Mouse (Mus musculus): ENCODE results near the gene Dlg1.

Dlg1 gene

GRCm38 (mm10) chr16:31740271-31740670, 77.0 kb downstream of the Dlg1 start:
- no peak for DNase-seq

- no peak for DNase-seq
These were observed 77.5 kb downstream of the Dlg1 start for GRCm38 (mm10) chr16:31740704-31741103.

DNA sequence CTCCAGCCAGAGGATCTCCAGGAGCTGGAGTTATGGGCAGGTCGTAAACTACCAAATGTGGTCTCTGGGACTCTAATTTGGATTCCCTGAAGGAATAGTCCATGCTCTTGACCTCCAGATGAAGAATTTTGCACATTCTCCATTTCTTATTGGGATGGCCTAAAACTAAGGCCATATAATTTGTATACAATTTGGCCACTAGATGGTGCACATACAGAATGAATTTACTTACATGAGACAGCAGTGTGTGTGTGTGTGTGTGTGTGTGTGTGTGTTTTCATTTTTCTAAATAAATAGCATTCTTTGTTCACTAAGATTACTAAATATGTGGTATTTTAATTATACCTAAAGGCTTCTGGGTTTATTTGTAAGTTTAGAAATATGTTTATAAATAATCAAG, 87.3 kb downstream of the Dlg1 start:
- DNase-seq, result peak; percentile 41

- peak; percentile 38 for DNase-seq
These were observed 91.2 kb downstream of the Dlg1 start for GRCm38 (mm10) chr16:31754172-31755025.

GRCm38 (mm10) chr16:31755053-31755452, 91.8 kb downstream of the Dlg1 start:
- no peak for DNase-seq

DNA sequence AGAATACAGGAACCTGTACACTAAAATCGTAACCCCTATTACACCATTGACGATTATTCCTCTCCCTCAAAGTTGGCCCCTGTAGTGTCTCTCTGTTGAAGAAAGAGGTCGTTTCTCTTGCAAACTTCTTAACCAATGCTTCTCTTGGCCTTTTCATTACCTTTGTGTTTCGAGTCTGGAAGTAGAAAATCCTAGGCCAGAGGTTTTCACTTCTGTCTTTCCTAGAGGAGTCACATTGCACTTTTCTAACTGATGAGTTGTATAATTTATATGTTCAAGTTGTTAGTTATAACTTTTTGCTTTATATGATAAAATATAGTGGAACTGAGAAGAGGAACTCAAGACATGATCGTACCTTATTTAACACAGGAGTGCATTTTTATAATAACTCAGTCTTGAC, 93.2 kb downstream of the Dlg1 start:
- no peak for DNase-seq

DNA sequence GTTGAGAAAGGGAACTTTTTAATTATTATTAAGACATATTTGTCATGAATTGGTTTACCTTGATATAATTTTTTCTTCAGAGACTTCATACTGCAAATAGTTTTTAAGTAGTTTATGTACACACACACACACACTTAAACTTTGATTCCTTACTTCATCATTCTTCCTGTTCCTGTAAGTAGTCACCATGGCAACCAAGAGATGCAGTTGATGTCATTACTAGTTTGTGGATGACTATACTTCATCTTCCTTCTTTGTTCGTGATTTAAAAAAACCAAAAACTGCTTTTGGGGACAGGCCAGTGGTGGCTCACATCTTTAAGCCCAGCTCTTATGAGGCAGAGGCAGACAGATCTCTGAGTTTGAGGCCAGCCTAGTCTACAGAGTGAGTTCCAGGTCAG, 94.4 kb downstream of the Dlg1 start:
- DNase-seq, result no peak

- no peak for DNase-seq
These were observed 96.2 kb downstream of the Dlg1 start for GRCm38 (mm10) chr16:31759416-31759815.

DNA sequence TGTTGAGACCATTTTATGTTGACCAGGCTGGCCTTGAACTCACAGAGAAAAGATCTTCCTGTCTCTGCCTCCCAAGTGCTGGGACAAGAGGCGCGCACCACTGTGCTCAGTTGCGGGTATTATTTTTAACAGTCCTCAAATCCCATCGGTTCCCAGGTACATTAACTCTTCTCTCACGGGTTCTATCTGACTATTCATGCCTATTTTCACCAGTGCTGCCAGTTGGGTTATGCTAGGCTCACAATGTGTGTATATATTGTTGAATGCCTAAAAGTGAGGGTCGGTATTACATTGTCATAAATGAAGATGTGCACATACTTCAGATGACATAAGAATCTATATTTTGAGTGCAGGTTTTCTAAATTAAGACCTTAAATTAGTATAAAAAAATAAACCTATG, 103.1 kb downstream of the Dlg1 start:
- DNase-seq, result no peak

DNA sequence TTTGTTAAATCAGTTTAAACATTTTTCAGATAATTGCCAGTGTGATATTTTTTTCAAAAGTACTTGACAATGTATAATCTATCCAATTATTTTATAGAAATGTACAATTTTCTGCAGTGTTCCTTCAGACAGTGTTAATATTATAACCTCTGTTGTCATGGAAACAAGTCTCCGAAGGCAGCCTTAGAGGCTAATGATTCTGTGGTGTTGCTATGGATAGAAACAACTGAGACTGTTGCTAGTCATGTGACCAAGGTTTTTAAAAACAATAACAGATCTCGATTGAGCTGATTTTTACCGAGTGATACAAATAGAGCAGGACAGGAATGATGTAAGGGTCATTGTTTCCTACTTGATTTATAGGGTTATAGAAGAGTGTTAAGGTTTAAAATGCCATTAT, 103.5 kb downstream of the Dlg1 start:
- DNase-seq, result no peak

DNA sequence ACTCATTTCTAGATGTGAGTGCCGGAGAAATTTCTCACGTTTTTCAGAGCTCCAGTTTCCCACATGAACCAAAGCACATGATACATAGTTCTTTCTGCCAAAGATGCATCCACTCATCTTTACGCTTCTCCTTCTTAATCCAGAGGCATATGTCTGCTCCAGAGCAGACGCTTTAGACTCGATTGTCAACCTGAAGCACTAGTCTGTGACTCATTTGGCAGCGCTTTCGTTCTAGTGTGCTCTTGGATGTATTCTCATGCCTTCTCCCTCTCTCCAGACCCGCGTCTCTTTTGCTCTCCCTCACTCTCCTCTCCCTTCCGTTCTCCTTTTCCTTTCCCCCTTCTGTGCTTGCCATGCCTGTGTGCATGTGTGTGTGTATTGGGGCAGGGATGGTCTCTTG, 112.7 kb downstream of the Dlg1 start:
- no peak for DNase-seq

GRCm38 (mm10) chr16:31781015-31781414, 117.8 kb downstream of the Dlg1 start:
- DNase-seq, result no peak

DNA sequence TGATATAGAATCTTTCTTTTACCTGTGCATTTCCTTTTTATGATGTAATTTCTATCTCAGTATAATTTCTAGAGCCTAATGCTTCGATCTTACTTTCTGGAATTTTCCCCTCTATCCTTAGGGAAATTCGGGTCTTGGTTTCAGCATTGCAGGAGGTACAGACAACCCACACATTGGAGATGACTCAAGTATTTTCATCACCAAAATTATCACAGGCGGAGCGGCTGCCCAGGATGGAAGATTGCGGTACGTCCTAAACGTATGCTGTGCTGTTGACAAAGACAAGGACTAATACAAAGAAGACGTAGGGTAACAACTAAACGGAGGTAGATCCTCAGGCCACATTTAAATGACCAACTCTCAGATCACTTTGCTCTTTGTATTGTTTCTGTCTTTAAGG, 126.8 kb downstream of the Dlg1 start:
- DNase-seq, result no peak

DNA sequence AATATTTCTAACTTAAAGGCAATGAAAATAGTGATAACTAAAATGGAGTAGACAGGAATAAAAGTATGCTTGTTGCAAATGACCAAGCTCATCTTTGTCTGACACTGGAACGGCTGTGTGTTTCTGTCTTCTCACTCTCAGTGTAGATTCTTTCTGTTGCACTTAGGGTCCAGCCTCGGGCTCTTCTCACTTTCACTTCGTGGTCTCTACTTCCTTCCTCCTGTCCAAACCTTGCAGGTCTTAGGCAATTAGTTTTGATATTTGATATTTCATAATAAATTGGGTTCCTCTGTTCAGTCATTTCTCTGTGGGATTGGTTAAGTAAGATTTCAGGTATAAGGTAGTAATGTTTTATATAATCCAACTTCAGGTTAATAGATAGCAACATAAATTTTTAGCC, 140.4 kb downstream of the Dlg1 start:
- no peak for DNase-seq

- DNase-seq, result no peak
These were observed 162.8 kb downstream of the Dlg1 start for GRCm38 (mm10) chr16:31826049-31826448.

DNA sequence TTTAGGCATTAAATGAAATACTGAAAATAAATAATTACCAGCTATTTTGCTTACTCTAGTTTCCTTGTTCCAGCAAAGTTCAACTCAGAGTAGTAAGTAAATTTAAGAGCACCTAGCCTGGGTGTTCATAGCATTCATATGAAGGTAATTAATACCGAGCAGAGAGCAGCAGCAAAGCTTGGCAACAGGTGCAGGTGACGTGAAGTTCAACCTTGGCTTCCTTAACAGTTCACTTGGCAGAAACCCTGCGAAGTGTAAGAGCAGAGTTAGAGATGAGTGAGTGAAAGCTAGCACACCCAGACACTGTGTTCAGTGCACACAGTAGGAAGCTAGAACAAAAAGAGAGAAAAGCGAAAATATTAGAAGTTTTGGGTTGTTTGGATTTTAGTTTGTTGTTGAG, 167.5 kb downstream of the Dlg1 start:
- DNase-seq, result no peak

- no peak for DNase-seq
These were observed 169.6 kb downstream of the Dlg1 start for GRCm38 (mm10) chr16:31832630-31833422.

DNA sequence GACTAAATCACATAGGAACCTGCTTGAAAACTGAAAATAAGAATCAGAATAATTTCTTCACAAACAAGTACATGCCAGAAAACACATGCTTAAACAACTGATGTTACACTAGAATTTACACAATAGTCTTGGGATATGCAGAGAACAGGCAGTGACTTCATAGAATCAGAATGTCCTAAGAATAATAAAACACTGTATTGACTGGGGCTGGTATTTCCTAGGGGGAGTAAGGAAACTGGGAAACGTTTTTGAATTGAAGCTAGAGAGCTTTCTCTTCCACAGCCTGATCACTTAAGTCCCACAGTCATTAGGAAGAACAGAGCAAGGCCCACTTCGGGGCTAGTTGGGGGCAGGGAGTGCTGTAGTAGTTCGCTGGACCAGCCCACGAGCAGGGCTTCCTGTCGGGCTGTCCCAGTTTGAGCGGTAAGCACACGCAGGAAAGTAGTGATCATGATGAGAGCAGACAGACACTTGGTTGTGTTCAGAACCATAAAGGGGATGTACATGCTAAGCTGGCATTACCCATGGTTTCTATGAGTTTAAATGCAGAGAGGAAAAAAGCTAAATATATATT, 170.9 kb downstream of the Dlg1 start:
- no peak for DNase-seq

DNA sequence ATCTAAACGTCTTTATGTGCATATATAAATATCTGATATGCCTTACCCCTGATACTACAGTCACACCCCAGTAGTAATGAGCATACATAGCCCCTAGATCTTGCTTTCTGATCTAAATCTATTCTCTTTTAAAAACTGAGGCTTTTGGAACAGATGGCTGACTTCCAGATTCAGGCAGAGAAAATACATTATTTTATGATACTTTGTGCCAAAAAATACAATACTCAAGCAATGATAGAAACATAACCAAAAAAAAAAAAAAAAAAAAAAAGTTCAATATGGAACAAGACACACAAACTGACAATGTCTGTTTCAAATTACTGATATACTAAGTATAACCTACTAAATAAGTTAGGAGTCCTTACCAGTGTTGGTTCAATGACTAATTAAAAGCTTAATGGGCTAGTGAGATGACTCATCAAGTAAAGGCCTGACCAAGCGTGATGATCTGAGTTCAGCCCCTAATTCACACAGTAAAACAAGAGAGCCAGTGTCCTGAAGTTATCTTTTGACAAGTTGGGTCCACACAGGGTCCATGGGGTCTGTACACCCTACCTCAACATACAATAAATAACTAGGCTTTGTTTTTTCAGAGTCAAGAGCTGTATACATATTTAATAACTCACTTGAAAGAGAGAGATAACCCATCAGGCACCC, 171.5 kb downstream of the Dlg1 start:
- no peak for DNase-seq

DNA sequence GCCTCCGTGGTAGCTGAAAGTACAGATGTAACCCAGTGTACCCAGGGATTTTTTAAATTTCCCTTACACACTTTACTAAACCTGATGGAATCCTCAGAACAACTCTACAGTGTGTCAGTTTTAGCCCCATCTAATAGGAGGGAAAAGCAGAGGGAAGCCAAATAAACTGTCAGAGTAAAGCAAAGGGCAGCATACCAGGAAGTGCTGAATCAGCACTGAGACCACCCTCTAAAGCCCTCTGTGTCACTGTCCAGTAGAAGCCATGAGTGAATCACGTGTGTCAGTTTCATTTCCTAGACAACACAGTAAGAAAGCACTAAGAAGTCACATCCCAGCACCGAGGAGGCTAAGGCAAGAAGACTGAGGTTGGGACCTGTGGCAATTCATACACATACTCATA, 174.1 kb downstream of the Dlg1 start:
- no peak for DNase-seq

DNA sequence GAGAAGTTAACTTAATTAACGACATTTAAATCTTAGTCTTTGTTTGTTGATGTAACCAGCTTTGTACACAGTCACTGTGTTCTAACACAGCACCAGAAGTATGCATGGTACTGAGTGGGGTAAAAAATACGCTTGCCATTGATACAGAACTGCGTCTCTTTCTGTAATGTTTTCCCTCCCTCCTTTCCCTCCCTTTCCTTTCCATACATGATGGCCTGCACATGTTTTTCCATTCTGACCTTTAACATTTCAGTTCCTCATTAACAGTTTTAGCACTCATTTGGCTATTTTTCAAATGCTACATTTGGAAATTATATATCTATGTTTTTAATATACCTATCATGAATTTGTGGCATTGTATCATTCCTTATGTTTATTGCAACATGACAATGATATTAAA, 181.0 kb downstream of the Dlg1 start:
- DNase-seq, result no peak

- DNase-seq, result no peak
These were observed 183.5 kb downstream of the Dlg1 start for GRCm38 (mm10) chr16:31846763-31847162.

- peak; percentile 49 for DNase-seq
These were observed 200.7 kb downstream of the Dlg1 start for GRCm38 (mm10) chr16:31863920-31864319.
